Mouse (Mus musculus) heart, embryonic 14.5 days (tissue): Measurements from ENCODE around the gene Prkag2. TPM values are rescaled to one million over a fixed set of nuclear protein-coding genes. Genes with fewer than 3 reads are reported as not detected.

ENCODE experiments used
- ATAC-seq: fragments of 200-750 bp; cut with Nextera tagmentation; 2 replicates; pipeline ENCODE4 v1.8.0; 2017; ENCODE audit warnings: low read depth, moderate TSS enrichment; ENCODE audit not compliant: insufficient number of reproducible peaks, insufficient read depth, low FRiP score
- H3K27ac ChIP-seq, 2 experiments: fragments of 200-500 bp in 1 of 2; fragments of 300-500 bp in 1 of 2; sonication (generic) in 1 of 2; replicated peaks in 1 of 2; 2 replicates each; pipeline ENCODE4 v1.5.1; 2012 to 2014; ENCODE audit warnings: low read depth in 2 of 2, low read length in 2 of 2, control low read depth in 1 of 2, mild to moderate bottlenecking in 1 of 2, mixed read lengths in 1 of 2; ENCODE audit not compliant: control insufficient read depth in 1 of 2, insufficient read depth in 1 of 2
- H3K27me3 ChIP-seq: fragments of 300-500 bp; sonication (generic); 2 replicates; pipeline ENCODE4 v1.6.1; 2014; ENCODE audit warnings: mild to moderate bottlenecking, low read length, control low read depth; ENCODE audit not compliant: control insufficient read depth, insufficient read depth
- H3K36me3 ChIP-seq: fragments of 300-500 bp; sonication (generic); 2 replicates; pipeline ENCODE4 v1.6.1; 2014; ENCODE audit warnings: mild to moderate bottlenecking, control low read depth, low read length, mixed read lengths; ENCODE audit not compliant: control insufficient read depth, insufficient read depth
- H3K4me1 ChIP-seq, 2 experiments: fragments of 200-500 bp in 1 of 2; fragments of 300-500 bp in 1 of 2; sonication (generic) in 1 of 2; 2 replicates each; pipeline ENCODE4 v1.6.1; 2012 to 2014; ENCODE audit warnings: low read length in 2 of 2, control low read depth in 1 of 2, mixed read lengths in 1 of 2; ENCODE audit not compliant: control insufficient read depth in 2 of 2, insufficient read depth in 2 of 2
- H3K4me2 ChIP-seq: fragments of 300-500 bp; sonication (generic); 2 replicates; pipeline ENCODE4 v1.6.1; 2014; ENCODE audit warnings: mild to moderate bottlenecking, low read length
- H3K4me3 ChIP-seq, 2 experiments: fragments of 200-500 bp in 1 of 2; fragments of 300-500 bp in 1 of 2; sonication (generic) in 1 of 2; 2 replicates each; pipeline ENCODE4 v1.5.1; 2012 to 2014; ENCODE audit warnings: low read length in 2 of 2, mild to moderate bottlenecking in 2 of 2, control low read depth in 1 of 2, low read depth in 1 of 2, moderate library complexity in 1 of 2; ENCODE audit not compliant: control insufficient read depth in 1 of 2, insufficient read depth in 1 of 2
- H3K9ac ChIP-seq: fragments of 300-500 bp; sonication (generic); 2 replicates; pipeline ENCODE4 v1.6.1; 2014; ENCODE audit warnings: mild to moderate bottlenecking, low read length
- H3K9me3 ChIP-seq: fragments of 300-500 bp; sonication (generic); 2 replicates; pipeline ENCODE4 v1.6.1; 2016; ENCODE audit warnings: low read length, control low read depth; ENCODE audit not compliant: control insufficient read depth
- WGBS: fragments of 180-500 bp; shearing (Covaris S2); extraction: QIAGEN DNeasy Blood & Tissue Kit; methylation state at CpG from one replicate; pipeline ENCODE4 v1.1.7; 2014; 5-methylcytosine and 5-hydroxymethylcytosine counted together
- polyA plus RNA-seq: library from polyadenylated mRNA; unstranded; fragments of >200 nt; fragmentation: Nextera tagmentation; extraction: Ambion mirVana; gene quantifications from 2 replicates; pipeline ENCODE4 v1.2.1, GENCODE M21; 2014

Prkag2 gene
- polyA plus RNA-seq, 1 experiment from 2014 or later = 120 TPM

- no peak for ATAC-seq
These were observed 15.6 kb upstream of the Prkag2 start for GRCm38 (mm10) chr5:25115997-25116396.

DNA sequence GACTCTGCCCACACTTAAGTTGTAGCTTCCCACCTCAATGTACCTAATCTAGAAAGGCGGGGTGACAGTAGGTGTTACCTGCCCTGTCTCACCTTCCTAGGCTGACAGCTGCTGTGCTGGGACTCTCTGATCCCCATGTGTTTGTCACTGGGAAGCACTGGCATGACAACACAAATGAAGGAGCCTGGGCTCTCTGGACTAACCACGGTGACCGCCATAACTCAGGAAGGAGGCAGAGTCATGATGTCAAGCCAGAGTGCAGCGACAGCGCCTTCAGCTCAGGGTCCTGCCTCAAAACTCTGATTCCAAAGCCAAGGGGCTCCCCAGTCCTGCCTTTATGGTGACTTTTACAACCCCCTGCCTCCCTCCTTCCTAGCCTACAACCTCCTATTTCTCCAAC, 14.8 kb upstream of the Prkag2 start:
- no peak for ATAC-seq
- no peak overlapping the region for H3K9ac ChIP-seq
- H3K9me3 ChIP-seq = no peaks in the 10 kb centered on the region
- H3K27ac ChIP-seq = no peak overlapping the region
- H3K27me3 ChIP-seq = no peaks in the 10 kb centered on the region
- no peak overlapping the region for H3K4me2 ChIP-seq
- H3K36me3 ChIP-seq = no peaks in the 10 kb centered on the region
- 65% methylated on average over 5 of the region's 5 CpGs for whole genome bisulfite sequencing
- no peaks in the 10 kb centered on the region for H3K4me1 ChIP-seq
- no peak overlapping the region for H3K4me3 ChIP-seq

More at GRCm38 (mm10) chr5:25115997-25116396, 15.6 kb upstream of the Prkag2 start:
- Histone ChIP-seq H3K27ac (no peak overlapping the region), H3K36me3 (no peaks in the 10 kb centered on the region), H3K9me3 (no peaks in the 10 kb centered on the region), H3K9ac (no peak overlapping the region), H3K27me3 (no peaks in the 10 kb centered on the region), H3K4me3 (no peak overlapping the region), H3K4me2 (no peak overlapping the region), H3K4me1 (no peaks in the 10 kb centered on the region)
- WGBS = 61% methylated on average over 5 of the region's 5 CpGs

- Histone ChIP-seq H3K4me2 (no peak overlapping the region), H3K27me3 (no peaks in the 10 kb centered on the region), H3K4me1 (no peaks in the 10 kb centered on the region; a peak in 1 of 4 replicates), H3K27ac (no peak overlapping the region), H3K9ac (no peak overlapping the region), H3K4me3 (no peak overlapping the region), H3K36me3 (no peaks in the 10 kb centered on the region), H3K9me3 (no peaks in the 10 kb centered on the region)
- ATAC-seq = no peak
These were observed 13.7 kb upstream of the Prkag2 start for GRCm38 (mm10) chr5:25114110-25114509.

DNA sequence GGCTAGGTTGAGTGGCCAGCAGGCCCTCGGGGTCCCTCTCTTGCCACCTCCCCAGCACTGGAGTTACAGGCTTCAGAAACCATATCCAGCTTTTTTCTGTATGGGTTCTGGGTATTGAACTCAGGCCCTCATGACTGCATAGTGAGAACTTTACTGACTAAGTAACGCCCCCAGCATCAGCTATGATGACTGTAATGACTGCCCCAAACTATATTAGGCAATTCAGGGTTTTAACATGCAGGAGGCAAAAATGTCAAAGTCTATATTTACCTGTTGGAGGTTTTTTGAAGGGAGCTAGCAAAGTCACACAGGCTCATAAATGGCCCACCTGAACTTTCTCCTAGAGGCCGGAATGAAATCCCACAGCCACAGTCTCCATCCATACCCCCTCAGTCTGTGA, 9.9 kb upstream of the Prkag2 start:
- H3K4me1 ChIP-seq = no peaks in the 10 kb centered on the region; a peak in 1 of 4 replicates
- 82% methylated on average over 3 of the region's 3 CpGs for WGBS
- no peaks in the 10 kb centered on the region for H3K9me3 ChIP-seq
- H3K27me3 ChIP-seq = no peaks in the 10 kb centered on the region
- no peak for ATAC-seq
- no peak overlapping the region for H3K9ac ChIP-seq
- H3K36me3 ChIP-seq = no peaks in the 10 kb centered on the region
- no peak overlapping the region for H3K4me3 ChIP-seq
- no peak overlapping the region for H3K27ac ChIP-seq
- no peak overlapping the region for H3K4me2 ChIP-seq

- Histone ChIP-seq H3K4me2 (no peak overlapping the region), H3K27ac (no peak overlapping the region), H3K9ac (no peak overlapping the region), H3K27me3 (peaks cover 7% of the 10 kb centered on the region; the same call in 1 of the 2 replicates), H3K4me3 (no peak overlapping the region), H3K4me1 (peaks cover 4 to 6% of the 10 kb centered on the region in 2 experiments; a peak in 3 of 4 replicates), H3K9me3 (no peaks in the 10 kb centered on the region), H3K36me3 (no peaks in the 10 kb centered on the region)
- ATAC-seq = no peak
These were observed 5.3 kb upstream of the Prkag2 start for GRCm38 (mm10) chr5:25105748-25106147.

DNA sequence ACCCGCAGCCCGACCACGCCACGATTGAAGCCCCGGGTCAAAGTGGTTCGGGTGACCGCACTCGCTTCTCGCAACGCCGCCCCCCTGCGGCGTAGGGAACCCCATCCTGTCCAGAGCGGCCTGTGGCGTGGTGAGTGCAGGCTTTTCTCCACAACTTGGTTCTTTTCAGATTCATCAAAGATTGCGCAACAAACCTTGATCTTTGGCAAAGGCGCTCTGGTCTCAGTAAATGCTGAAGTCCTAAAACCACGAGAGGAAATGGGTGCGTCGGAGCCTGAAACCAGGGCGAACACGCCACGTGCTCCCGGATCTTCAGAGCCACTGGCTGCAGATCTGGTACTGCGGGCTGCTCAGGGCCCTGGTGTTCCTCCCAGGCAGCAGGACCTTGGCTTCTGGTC, 683 bp upstream of the Prkag2 start:
- Histone ChIP-seq H3K9ac (peak overlapping the region; percentile 81), H3K27ac (no peak overlapping the region), H3K36me3 (no peaks in the 10 kb centered on the region), H3K4me3 (peak overlapping the region; percentile 68 to 72), H3K4me1 (peaks cover 17 to 28% of the 10 kb centered on the region in 2 experiments), H3K9me3 (no peaks in the 10 kb centered on the region), H3K4me2 (peak overlapping the region; percentile 98), H3K27me3 (peaks cover 18% of the 10 kb centered on the region)
- 0 out of 2 replicates have a peak, but pooled peaks have one; percentile 27 for ATAC-seq
- 2% methylated on average over 25 of the region's 25 CpGs for WGBS

DNA sequence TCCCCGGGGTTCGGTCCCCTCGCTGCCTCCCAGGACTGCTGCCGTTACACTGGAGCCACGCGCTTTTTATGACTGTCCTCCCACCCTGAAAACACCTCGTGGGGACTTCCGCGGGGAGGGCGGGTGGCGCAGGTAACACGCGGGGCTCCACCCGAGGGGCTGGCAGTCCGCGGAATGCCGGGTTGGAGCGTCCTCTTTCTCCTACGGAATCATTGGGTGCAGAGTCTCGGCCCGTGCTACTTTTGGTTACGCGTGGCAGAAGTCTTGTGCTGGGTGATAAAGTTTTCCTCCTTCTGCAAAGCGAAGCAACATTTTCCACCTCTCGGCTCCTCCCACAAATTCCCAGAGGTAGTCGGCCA, 306 bp downstream of the Prkag2 start:
- Histone ChIP-seq H3K36me3 (no peaks in the 10 kb centered on the region), H3K4me2 (peak overlapping the region; percentile 98), H3K27ac (peak overlapping the region in 1 of 2 experiments; percentile 62; a peak in 2 of 4 replicates), H3K4me3 (peak overlapping the region; percentile 68 to 72), H3K4me1 (peaks cover 17 to 29% of the 10 kb centered on the region in 2 experiments), H3K9ac (peak overlapping the region; percentile 81), H3K27me3 (peaks cover 18% of the 10 kb centered on the region), H3K9me3 (no peaks in the 10 kb centered on the region)
- 0% methylated on average over 26 of the region's 26 CpGs for WGBS
- no peak for ATAC-seq
